Mouse (Mus musculus): ENCODE measurements at regions not wholly inside any gene's neighbourhood (a gene's known extent, or its start where the extent isn't known, plus 50 kb on each side); places are given as distances from the start of the nearest gene placed in this dataset.

- no peaks in the 10 kb centered on the region for H3K36me3 ChIP-seq
- no peaks in the 10 kb centered on the region; the same call in 1 of the 2 replicates for H3K9me3 ChIP-seq (replicated peaks)
- no peak overlapping the region for H3K4me2 ChIP-seq
- ATAC-seq (ENCODE audit: low read depth) (no peak), DNase-seq (no peak)
- no peaks in the 10 kb centered on the region for H3K27me3 ChIP-seq
- no peak overlapping the region for H3K4me3 ChIP-seq (replicated peaks)
- no peaks in the 10 kb centered on the region for H3K4me1 ChIP-seq (replicated peaks)
- no peak overlapping the region for H3K27ac ChIP-seq
- no peak overlapping the region for H3K9ac ChIP-seq
- WGBS (ENCODE audit: insufficient replicate concordance): 50% methylated on average over 2 of the region's 2 CpGs
These were observed 151.0 kb downstream of the Fam173b start for GRCm38 (mm10) chr15:31752632-31753031.

DNA sequence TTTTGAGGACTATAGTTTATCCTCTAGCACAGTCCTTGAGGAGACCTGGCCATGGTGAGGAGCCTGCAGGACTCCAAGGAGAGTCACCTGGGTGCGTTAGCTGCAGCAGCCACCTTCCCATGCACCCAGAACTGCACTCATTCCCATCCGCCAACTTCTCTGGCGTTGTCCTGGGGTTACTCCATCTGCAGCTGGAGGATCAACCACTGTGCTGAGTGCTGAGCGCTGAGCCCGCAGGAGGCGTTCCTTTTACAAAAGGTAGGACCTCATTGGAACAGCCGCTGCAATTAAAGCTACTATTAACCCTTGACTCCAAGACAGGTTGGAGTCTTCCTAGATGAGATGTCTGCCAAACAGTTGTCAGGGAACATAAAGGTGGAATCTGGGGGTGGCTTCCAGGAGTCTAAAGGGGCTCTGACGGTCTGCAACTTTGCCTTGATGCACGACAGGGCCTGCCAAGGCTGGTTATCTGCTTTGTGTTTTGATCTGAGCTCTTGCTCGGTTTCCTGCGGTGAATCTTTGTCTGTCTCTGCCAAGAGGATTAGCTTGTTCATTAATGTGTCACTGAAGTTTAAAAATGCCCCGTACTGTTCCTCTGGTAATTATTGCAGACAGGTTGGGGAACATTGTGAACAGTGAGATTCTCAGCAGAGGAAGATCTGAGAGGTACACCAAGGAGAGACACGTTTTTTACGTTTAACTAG is 152.1 kb downstream of the Fam173b start:
- ATAC-seq (ENCODE audit: low read depth): no peak
- 46% methylated on average over 14 of the region's 14 CpGs for WGBS (ENCODE audit: insufficient replicate concordance)
- no peaks in the 10 kb centered on the region for H3K4me1 ChIP-seq (replicated peaks)
- no peaks in the 10 kb centered on the region for H3K27me3 ChIP-seq
- no peak overlapping the region for H3K27ac ChIP-seq
- H3K36me3 ChIP-seq: no peaks in the 10 kb centered on the region
- H3K4me2 ChIP-seq: no peak overlapping the region
- H3K9me3 ChIP-seq (replicated peaks): no peaks in the 10 kb centered on the region; the same call in 1 of the 2 replicates
- H3K4me3 ChIP-seq (replicated peaks): no peak overlapping the region
- DNase-seq: no peak
- H3K9ac ChIP-seq: no peak overlapping the region

- H3K27ac ChIP-seq: no peak overlapping the region
- no peak overlapping the region for H3K9ac ChIP-seq
- H3K4me3 ChIP-seq (replicated peaks): no peak overlapping the region
- no peaks in the 10 kb centered on the region for H3K9me3 ChIP-seq (replicated peaks)
- no peaks in the 10 kb centered on the region for H3K4me1 ChIP-seq (replicated peaks)
- ATAC-seq (ENCODE audit: low read depth) (no peak), DNase-seq (no peak)
- WGBS (ENCODE audit: insufficient replicate concordance): 71% methylated on average over 12 of the region's 12 CpGs
- no peak overlapping the region for H3K4me2 ChIP-seq
- no peaks in the 10 kb centered on the region for H3K27me3 ChIP-seq
- no peaks in the 10 kb centered on the region for H3K36me3 ChIP-seq
These were observed 167.6 kb downstream of the Fam173b start for GRCm38 (mm10) chr15:31768959-31769844.

GRCm38 (mm10) chr15:31783081-31783480 is 181.4 kb downstream of the Fam173b start:
- Histone ChIP-seq H3K4me1 (replicated peaks) (no peaks in the 10 kb centered on the region), H3K27me3 (no peaks in the 10 kb centered on the region), H3K4me2 (no peak overlapping the region), H3K36me3 (no peaks in the 10 kb centered on the region), H3K4me3 (replicated peaks) (no peak overlapping the region), H3K27ac (no peak overlapping the region), H3K9ac (no peak overlapping the region), H3K9me3 (replicated peaks) (peaks cover 2% of the 10 kb centered on the region; the same call in 1 of the 2 replicates)
- DNase-seq (no peak), ATAC-seq (ENCODE audit: low read depth) (no peak)
- WGBS (ENCODE audit: insufficient replicate concordance): 62% methylated on average over 2 of the region's 2 CpGs

DNA sequence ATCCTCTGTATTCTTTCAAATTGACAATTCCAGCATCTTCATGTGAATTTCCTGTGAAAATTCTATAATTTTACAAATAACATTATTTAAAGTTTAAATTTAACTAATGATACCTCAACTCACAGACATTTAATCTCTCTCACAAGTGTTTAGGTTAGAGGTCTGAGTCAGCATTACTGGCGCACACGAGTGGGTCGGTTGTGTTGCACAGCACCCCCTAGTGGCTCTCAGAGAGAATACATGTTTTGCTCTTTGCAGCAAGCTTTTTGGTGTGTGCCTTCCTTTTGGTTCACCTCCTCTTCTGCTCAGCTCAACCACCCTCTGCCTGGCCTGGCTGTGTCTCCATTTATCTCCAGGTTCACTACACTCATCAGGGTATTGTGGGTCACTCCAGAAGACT is 183.4 kb downstream of the Fam173b start:
- ATAC-seq (ENCODE audit: low read depth): no peak
- H3K4me1 ChIP-seq (replicated peaks): no peaks in the 10 kb centered on the region
- H3K27ac ChIP-seq: no peak overlapping the region
- H3K9ac ChIP-seq: no peak overlapping the region
- H3K27me3 ChIP-seq: no peaks in the 10 kb centered on the region
- peaks cover 2% of the 10 kb centered on the region; the same call in 1 of the 2 replicates for H3K9me3 ChIP-seq (replicated peaks)
- 67% methylated on average over 3 of the region's 3 CpGs for WGBS (ENCODE audit: insufficient replicate concordance)
- no peak overlapping the region for H3K4me2 ChIP-seq
- DNase-seq: no peak
- no peak overlapping the region for H3K4me3 ChIP-seq (replicated peaks)
- H3K36me3 ChIP-seq: no peaks in the 10 kb centered on the region

DNA sequence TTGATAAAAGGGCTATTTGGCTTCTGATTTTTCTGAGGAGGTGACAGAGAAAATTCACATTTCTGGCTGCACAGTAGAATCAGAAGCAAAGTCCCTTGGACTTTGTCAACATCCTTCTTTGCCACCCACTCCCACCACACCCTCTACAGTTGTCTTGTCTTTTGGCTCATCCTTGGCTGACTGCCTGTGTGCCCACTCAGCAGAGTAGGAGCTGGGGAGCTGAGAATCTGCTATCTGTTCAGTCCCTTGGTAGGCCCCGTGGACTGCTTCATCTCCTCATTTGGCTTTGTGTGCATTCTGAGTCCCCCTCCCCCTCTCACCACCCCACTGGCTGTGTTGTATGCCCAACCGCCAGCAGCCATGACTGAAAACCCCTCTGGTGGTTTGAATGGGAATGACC is 197.2 kb downstream of the Fam173b start:
- Histone ChIP-seq H3K27me3 (no peaks in the 10 kb centered on the region), H3K9me3 (replicated peaks) (0 out of 2 replicates have a peak, but pooled peaks cover 4% of the 10 kb centered on the region), H3K4me2 (no peak overlapping the region), H3K27ac (no peak overlapping the region), H3K4me3 (replicated peaks) (no peak overlapping the region), H3K9ac (no peak overlapping the region), H3K36me3 (no peaks in the 10 kb centered on the region), H3K4me1 (replicated peaks) (no peaks in the 10 kb centered on the region)
- no peak for DNase-seq
- ATAC-seq (ENCODE audit: low read depth): no peak
- 64% methylated on average over 2 of the region's 2 CpGs for WGBS (ENCODE audit: insufficient replicate concordance)

DNA sequence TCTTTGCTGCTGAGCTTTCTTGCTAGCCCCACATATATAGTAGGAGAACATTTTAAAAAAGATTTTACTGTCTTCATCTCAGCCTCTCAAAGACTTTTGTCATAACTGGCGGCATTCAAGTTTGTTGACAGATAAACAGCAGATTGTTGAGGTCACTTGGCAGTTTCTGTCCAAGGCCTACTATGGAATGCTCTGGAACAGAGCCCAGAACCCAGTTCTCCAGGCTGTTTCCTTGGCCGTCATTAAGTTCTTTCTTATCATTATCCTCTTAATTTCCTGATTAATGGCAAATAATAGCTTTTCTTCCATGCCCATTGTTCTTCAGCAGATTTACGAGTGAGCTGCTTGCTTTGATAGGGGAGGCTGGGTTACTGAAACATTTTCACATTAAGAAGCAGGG is 203.9 kb downstream of the Fam173b start:
- no peaks in the 10 kb centered on the region for H3K36me3 ChIP-seq
- DNase-seq (no peak), ATAC-seq (ENCODE audit: low read depth) (no peak)
- no peaks in the 10 kb centered on the region for H3K4me1 ChIP-seq (replicated peaks)
- H3K9ac ChIP-seq: no peak overlapping the region
- no peak overlapping the region for H3K27ac ChIP-seq
- H3K4me2 ChIP-seq: no peak overlapping the region
- no peak overlapping the region for H3K4me3 ChIP-seq (replicated peaks)
- 0 out of 2 replicates have a peak, but pooled peaks cover 3% of the 10 kb centered on the region for H3K9me3 ChIP-seq (replicated peaks)
- 54% methylated on average over 3 of the region's 3 CpGs for WGBS (ENCODE audit: insufficient replicate concordance)
- H3K27me3 ChIP-seq: no peaks in the 10 kb centered on the region

GRCm38 (mm10) chr15:31815551-31815950 is 213.9 kb downstream of the Fam173b start:
- Histone ChIP-seq H3K27ac (no peak overlapping the region), H3K9ac (no peak overlapping the region), H3K4me1 (replicated peaks) (no peaks in the 10 kb centered on the region), H3K9me3 (replicated peaks) (no peaks in the 10 kb centered on the region), H3K4me2 (no peak overlapping the region), H3K27me3 (no peaks in the 10 kb centered on the region), H3K36me3 (no peaks in the 10 kb centered on the region), H3K4me3 (replicated peaks) (no peak overlapping the region)
- no peak for DNase-seq
- no peak for ATAC-seq (ENCODE audit: low read depth)
- WGBS (ENCODE audit: insufficient replicate concordance): 68% methylated on average over 5 of the region's 5 CpGs

DNA sequence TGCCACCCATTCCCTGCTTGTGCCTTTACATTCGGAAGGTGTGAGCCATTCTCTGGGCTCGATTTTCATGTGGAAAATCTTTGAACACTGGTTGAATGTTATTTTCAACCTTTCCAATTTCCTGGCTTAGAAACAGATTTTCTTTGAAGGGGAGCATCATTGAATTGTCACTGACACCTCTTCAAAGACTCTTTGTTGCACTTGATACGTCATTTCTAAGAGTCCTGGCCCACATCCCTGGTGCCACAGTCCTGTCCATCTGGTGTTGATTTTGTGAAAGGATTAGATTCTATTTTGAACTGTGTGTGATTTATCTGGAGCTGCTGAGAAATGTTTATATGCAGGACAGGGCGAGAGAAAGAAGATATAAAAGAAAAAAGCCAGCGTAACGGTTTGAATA is 217.6 kb downstream of the Fam173b start:
- DNase-seq (no peak), ATAC-seq (ENCODE audit: low read depth) (no peak)
- H3K4me3 ChIP-seq (replicated peaks): no peak overlapping the region
- H3K36me3 ChIP-seq: no peaks in the 10 kb centered on the region
- no peak overlapping the region for H3K4me2 ChIP-seq
- H3K27ac ChIP-seq: no peak overlapping the region
- H3K9me3 ChIP-seq (replicated peaks): no peaks in the 10 kb centered on the region
- no peaks in the 10 kb centered on the region for H3K4me1 ChIP-seq (replicated peaks)
- WGBS (ENCODE audit: insufficient replicate concordance): 63% methylated on average over 6 of the region's 6 CpGs
- no peaks in the 10 kb centered on the region for H3K27me3 ChIP-seq
- no peak overlapping the region for H3K9ac ChIP-seq

DNA sequence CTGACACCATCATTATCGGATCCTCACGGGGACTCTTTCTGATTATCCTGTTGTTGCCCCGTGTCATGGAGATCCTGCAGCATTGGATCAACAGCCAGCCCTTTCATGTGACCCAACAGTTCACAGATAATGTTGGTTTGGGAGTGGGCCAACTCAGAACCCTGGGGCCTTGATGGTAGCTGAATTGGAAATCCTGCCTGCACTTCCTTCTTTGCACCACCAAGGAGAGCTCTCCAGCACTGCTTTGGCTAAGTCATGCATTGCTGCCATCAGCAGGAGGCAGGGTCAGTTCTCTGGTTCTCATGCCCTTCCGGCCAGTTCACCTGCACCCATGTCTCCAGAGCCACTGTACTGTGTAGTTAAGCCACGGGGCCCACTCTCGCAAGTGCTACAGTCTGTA is 225.6 kb downstream of the Fam173b start:
- H3K4me1 ChIP-seq (replicated peaks): no peaks in the 10 kb centered on the region
- no peak for DNase-seq
- no peaks in the 10 kb centered on the region for H3K9me3 ChIP-seq (replicated peaks)
- no peak for ATAC-seq (ENCODE audit: low read depth)
- 79% methylated on average over 6 of the region's 6 CpGs for WGBS (ENCODE audit: insufficient replicate concordance)
- no peak overlapping the region for H3K27ac ChIP-seq
- no peak overlapping the region for H3K9ac ChIP-seq
- no peak overlapping the region for H3K4me3 ChIP-seq (replicated peaks)
- no peaks in the 10 kb centered on the region for H3K27me3 ChIP-seq
- H3K36me3 ChIP-seq: no peaks in the 10 kb centered on the region
- no peak overlapping the region for H3K4me2 ChIP-seq

- H3K4me2 ChIP-seq: no peak overlapping the region
- no peaks in the 10 kb centered on the region for H3K36me3 ChIP-seq
- H3K9ac ChIP-seq: no peak overlapping the region
- no peak overlapping the region for H3K27ac ChIP-seq
- H3K4me1 ChIP-seq (replicated peaks): no peaks in the 10 kb centered on the region
- WGBS (ENCODE audit: insufficient replicate concordance): 68% methylated on average over 1 of the region's 1 CpGs
- no peak for ATAC-seq (ENCODE audit: low read depth)
- H3K9me3 ChIP-seq (replicated peaks): no peaks in the 10 kb centered on the region
- H3K4me3 ChIP-seq (replicated peaks): no peak overlapping the region
- DNase-seq: no peak
- no peaks in the 10 kb centered on the region for H3K27me3 ChIP-seq
These were observed 239.9 kb downstream of the Fam173b start for GRCm38 (mm10) chr15:31841519-31841918.
